In genomic region chr14:20719767-20720166, GRCm38 (mm10) we compare ENCODE assay signal across 25 mouse cellular contexts.
"Had no signal": no experiment of that assay in that cellular context is flagged by ENCODE, and none has a peak within 500 bp of the region (broad histone marks: within the 10 kb centered on the region; RNA-seq: fewer than 3 reads in every experiment).

No protein-coding gene starts in this region.

- H3K9me3 ChIP-seq: embryonic facial prominence, embryonic 10.5 days; embryonic facial prominence, embryonic 12.5 days; embryonic facial prominence, embryonic 13.5 days; embryonic facial prominence, embryonic 15.5 days; forebrain, embryonic 10.5 days; forebrain, embryonic 12.5 days; forebrain, embryonic 13.5 days; forebrain, embryonic 15.5 days; heart, embryonic 10.5 days had no signal

- H3K4me1 ChIP-seq: embryonic facial prominence, embryonic 10.5 days; embryonic facial prominence, embryonic 12.5 days; embryonic facial prominence, embryonic 13.5 days; embryonic facial prominence, embryonic 15.5 days; forebrain, embryonic 10.5 days; forebrain, embryonic 12.5 days; forebrain, embryonic 13.5 days; forebrain, embryonic 15.5 days had no signal

- H3K4me2 ChIP-seq: embryonic facial prominence, embryonic 12.5 days; embryonic facial prominence, embryonic 13.5 days; embryonic facial prominence, embryonic 15.5 days; forebrain, embryonic 12.5 days; forebrain, embryonic 13.5 days; forebrain, embryonic 15.5 days had no signal

- H3K27ac ChIP-seq: embryonic facial prominence, embryonic 10.5 days; embryonic facial prominence, embryonic 12.5 days; embryonic facial prominence, embryonic 13.5 days; embryonic facial prominence, embryonic 15.5 days; forebrain, embryonic 10.5 days; forebrain, embryonic 12.5 days; forebrain, embryonic 13.5 days; forebrain, embryonic 15.5 days; gastrocnemius, adult 2 months; heart, embryonic 10.5 days had no signal

- H3K9ac ChIP-seq: embryonic facial prominence, embryonic 12.5 days; embryonic facial prominence, embryonic 13.5 days; embryonic facial prominence, embryonic 15.5 days; forebrain, embryonic 12.5 days; forebrain, embryonic 13.5 days; forebrain, embryonic 15.5 days; forebrain, postnatal 0 days had no signal

- ATAC-seq: forebrain, embryonic 13.5 days; forebrain, embryonic 14.5 days; forebrain, embryonic 15.5 days; forebrain, embryonic 16.5 days; forebrain, postnatal 0 days had no signal

- DNase-seq: cerebellum, adult 9-10 months; cerebellum, adult 9-11 months; cerebellum, postnatal 10 days; cerebellum, postnatal 14 days; cerebellum, postnatal 25 days; cerebellum, postnatal 36 days; embryo, embryonic 11 days; forebrain, postnatal 0 days; gastrocnemius, adult 2 months; gastrocnemius, postnatal 10 days; gastrocnemius, postnatal 14 days; gastrocnemius, postnatal 25 days; heart, adult 18-20 months had no signal

- H3K4me3 ChIP-seq: embryonic facial prominence, embryonic 10.5 days; embryonic facial prominence, embryonic 12.5 days; embryonic facial prominence, embryonic 13.5 days; embryonic facial prominence, embryonic 15.5 days; erythroblast, embryonic 14.5 days; forebrain, embryonic 10.5 days; forebrain, embryonic 12.5 days; forebrain, embryonic 13.5 days; forebrain, embryonic 15.5 days; gastrocnemius, adult 2 months; heart, embryonic 10.5 days had no signal

- H3K27me3 ChIP-seq: embryonic facial prominence, embryonic 12.5 days; embryonic facial prominence, embryonic 13.5 days; embryonic facial prominence, embryonic 15.5 days; forebrain, embryonic 12.5 days; forebrain, embryonic 13.5 days; forebrain, embryonic 15.5 days had no signal
